Mouse (Mus musculus): ENCODE results near the gene Olfr1153.

The Olfr1153 gene

GRCm38 (mm10) chr2:87894662-87895061 is at the start of gene Olfr1153:
Gene Olfr1153, plus strand, starts transcription at chr2:87894962.
- DNase-seq (ENCODE audit: low read depth, low spot score), result no peak

GRCm38 (mm10) chr2:87855562-87855961 is 39.2 kb upstream of the Olfr1153 start, which contains the start of gene Olfr1151:
Gene Olfr1151, plus strand, starts transcription at chr2:87855862.
- no peak for DNase-seq (ENCODE audit: low read depth, low spot score)

GRCm38 (mm10) chr2:87866192-87866591 is 28.6 kb upstream of the Olfr1153 start, which contains the start of gene Olfr1152:
Gene Olfr1152, plus strand, starts transcription at chr2:87866492.
- DNase-seq (ENCODE audit: low read depth, low spot score), result no peak

GRCm38 (mm10) chr2:87905066-87905465 is 10.3 kb downstream of the Olfr1153 start, which contains the start of gene Olfr1154:
Gene Olfr1154, minus strand, starts transcription at chr2:87905166.
- no peak for DNase-seq (ENCODE audit: low read depth, low spot score)

DNA sequence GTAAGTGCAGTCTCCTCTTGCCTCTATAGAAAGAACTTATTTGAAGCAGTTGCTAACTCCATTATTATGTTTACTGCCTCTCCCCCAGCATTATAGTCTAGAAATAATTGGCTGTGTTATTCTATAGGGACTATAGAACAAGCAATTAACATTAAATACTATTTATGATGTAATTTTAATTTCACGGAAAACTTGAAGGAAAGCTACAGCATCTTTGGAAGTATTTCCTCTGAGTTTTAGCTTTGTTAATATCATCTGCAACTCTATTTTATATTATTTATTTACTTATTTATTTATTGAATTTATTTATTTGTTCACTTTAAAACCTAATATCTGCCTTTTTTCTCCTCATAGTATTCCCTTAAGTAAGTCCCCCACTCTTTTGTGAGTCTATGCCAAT is 50.3 kb downstream of the Olfr1153 start, which contains the start of gene Olfr1155:
Gene Olfr1155 (minus strand): TSS at position 101 of the 400 bp plus-strand sequence.
- DNase-seq (ENCODE audit: low read depth, low spot score), result no peak

All from 3T3-L1 (cell line).